Mouse (Mus musculus) lung, postnatal 0 days (tissue): ENCODE measurements at regions not wholly inside any gene's neighbourhood (a gene's known extent, or its start where the extent isn't known, plus 50 kb on each side); places are given as distances from the start of the nearest gene placed in this dataset.

Source experiments
- ATAC-seq: fragments of 200-750 bp; cut with Nextera tagmentation; 2 replicates; pipeline ENCODE4 v1.8.0; 2017; ENCODE audit warnings: moderate library complexity
- DNase-seq: peaks from one replicate; pipeline ENCODE4 v3.0.0-alpha.2; 2016; ENCODE audit warnings: low spot score
- H3K27ac ChIP-seq: fragments of 300-500 bp; sonication (generic); 2 replicates; pipeline ENCODE4 v1.5.1; 2014; ENCODE audit warnings: antibody characterized with exemption, mild to moderate bottlenecking, low read length, mixed read lengths
- H3K27me3 ChIP-seq: fragments of 300-500 bp; sonication (generic); replicated peaks from 2 replicates; pipeline ENCODE4 v1.6.1; 2014; ENCODE audit warnings: low read length, mixed read lengths; ENCODE audit not compliant: insufficient read depth
- H3K36me3 ChIP-seq: fragments of 300-500 bp; sonication (generic); 2 replicates; pipeline ENCODE4 v1.6.1; 2014; ENCODE audit warnings: low read length, mixed read lengths; ENCODE audit not compliant: insufficient read depth
- H3K4me1 ChIP-seq: fragments of 300-500 bp; sonication (generic); 2 replicates; pipeline ENCODE4 v1.6.1; 2014; ENCODE audit warnings: antibody characterized with exemption, low read depth, low read length, mixed read lengths; ENCODE audit not compliant: insufficient read depth
- H3K4me2 ChIP-seq: fragments of 300-500 bp; sonication (generic); replicated peaks from 2 replicates; pipeline ENCODE4 v1.6.1; 2014; ENCODE audit warnings: low read depth, mild to moderate bottlenecking, low read length, moderate library complexity, mixed read lengths
- H3K4me3 ChIP-seq: fragments of 300-500 bp; sonication (generic); 2 replicates; pipeline ENCODE4 v1.5.1; 2014; ENCODE audit warnings: low read depth, low read length
- H3K9ac ChIP-seq: fragments of 300-500 bp; sonication (generic); replicated peaks from 2 replicates; pipeline ENCODE4 v1.6.1; 2014; ENCODE audit warnings: low read depth, mild to moderate bottlenecking
- H3K9me3 ChIP-seq: fragments of 300-500 bp; sonication (generic); 2 replicates; pipeline ENCODE4 v1.6.1; 2016; ENCODE audit warnings: low read length, mixed read lengths
- CTCF ChIP-seq: IDR thresholded peaks from 2 replicates; pipeline ENCODE4 v1.5.1; 2016; ENCODE audit warnings: antibody characterized with exemption, mild to moderate bottlenecking
- EP300 ChIP-seq: IDR thresholded peaks from 2 replicates; pipeline ENCODE4 v1.6.1; 2016; ENCODE audit warnings: antibody characterized with exemption, mild to moderate bottlenecking, control low read depth
- WGBS: fragments of 180-500 bp; shearing (Covaris S2); extraction: QIAGEN DNeasy Blood & Tissue Kit; methylation state at CpG from one replicate; pipeline ENCODE4 v1.1.7; 2014; 5-methylcytosine and 5-hydroxymethylcytosine counted together

DNA sequence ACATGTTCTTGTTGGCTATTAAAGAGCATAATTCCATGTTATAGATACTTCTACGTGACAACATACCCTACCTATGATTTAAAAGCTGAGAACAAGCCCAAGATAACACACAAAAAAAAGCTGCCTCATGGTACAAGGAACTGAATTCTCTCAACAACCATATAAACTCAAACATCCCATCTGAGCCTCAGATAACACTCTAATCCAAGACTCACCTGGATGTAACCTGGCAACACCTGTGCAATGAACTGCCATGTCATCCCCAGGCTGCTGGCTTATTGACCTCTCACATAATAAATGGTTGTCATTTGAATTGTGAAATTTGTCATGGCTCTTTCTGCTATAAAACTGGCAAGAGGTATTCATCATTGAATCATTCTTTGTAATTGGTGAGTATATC lies 93.5 kb upstream of the Gm11146 start:
- no peaks in the 10 kb centered on the region for H3K4me1 ChIP-seq
- WGBS, result 70% methylated on average over 1 of the region's 1 CpGs
- no peak overlapping the region for H3K4me2 ChIP-seq
- TF ChIP-seq EP300 (no peak), CTCF (no peak)
- H3K4me3 ChIP-seq, result no peak overlapping the region
- no peak for DNase-seq
- no peaks in the 10 kb centered on the region for H3K9me3 ChIP-seq
- H3K36me3 ChIP-seq, result no peaks in the 10 kb centered on the region
- H3K27me3 ChIP-seq, result no peaks in the 10 kb centered on the region
- H3K27ac ChIP-seq, result no peak overlapping the region
- no peak for ATAC-seq
- no peak overlapping the region for H3K9ac ChIP-seq

DNA sequence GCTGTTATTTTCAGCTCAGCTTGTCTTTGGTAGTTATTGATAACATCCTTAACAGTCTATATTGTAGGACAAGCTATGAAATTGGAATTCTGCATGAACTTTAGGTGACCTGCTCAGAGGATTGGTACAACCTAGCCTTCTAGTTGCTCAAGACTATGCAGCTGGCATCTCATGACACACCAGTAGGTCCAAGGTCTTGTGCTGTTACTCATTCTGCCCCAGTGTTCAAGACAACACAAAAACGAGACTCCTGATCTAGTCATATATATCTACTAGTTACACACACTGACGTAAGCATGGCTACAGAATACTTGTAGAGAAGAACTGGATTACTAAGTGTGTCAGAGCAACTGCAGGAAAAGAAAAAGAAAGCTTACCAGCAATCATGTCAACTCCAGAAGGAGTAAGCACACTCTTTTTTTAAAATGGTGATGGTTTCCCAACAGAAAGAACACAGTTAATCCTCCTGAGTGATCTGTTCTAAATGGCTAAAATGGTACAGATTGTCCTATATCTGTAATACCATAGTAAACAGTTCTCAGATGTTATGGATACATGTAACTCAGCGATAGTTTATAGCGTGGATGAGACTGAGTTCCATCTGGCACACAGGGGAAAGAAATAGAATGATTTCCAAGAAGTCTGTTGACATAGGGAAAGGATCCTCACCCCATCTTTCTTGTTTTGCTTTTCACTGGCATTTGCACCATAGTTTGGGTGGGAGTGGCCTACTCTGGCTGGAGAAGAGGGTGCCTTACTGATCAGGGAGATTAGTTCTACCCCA lies 85.4 kb upstream of the Gm11146 start:
- ATAC-seq, result peak; percentile 77
- Histone ChIP-seq H3K4me3 (no peak overlapping the region), H3K4me1 (no peaks in the 10 kb centered on the region), H3K9ac (no peak overlapping the region), H3K4me2 (no peak overlapping the region), H3K27ac (no peak overlapping the region), H3K9me3 (no peaks in the 10 kb centered on the region), H3K27me3 (no peaks in the 10 kb centered on the region), H3K36me3 (no peaks in the 10 kb centered on the region)
- DNase-seq, result peak; percentile 58
- no peak; the same call in 1 of the 2 replicates for TF ChIP-seq EP300
- TF ChIP-seq CTCF, result no peak
- 74% methylated on average over 4 of the region's 4 CpGs for WGBS

DNA sequence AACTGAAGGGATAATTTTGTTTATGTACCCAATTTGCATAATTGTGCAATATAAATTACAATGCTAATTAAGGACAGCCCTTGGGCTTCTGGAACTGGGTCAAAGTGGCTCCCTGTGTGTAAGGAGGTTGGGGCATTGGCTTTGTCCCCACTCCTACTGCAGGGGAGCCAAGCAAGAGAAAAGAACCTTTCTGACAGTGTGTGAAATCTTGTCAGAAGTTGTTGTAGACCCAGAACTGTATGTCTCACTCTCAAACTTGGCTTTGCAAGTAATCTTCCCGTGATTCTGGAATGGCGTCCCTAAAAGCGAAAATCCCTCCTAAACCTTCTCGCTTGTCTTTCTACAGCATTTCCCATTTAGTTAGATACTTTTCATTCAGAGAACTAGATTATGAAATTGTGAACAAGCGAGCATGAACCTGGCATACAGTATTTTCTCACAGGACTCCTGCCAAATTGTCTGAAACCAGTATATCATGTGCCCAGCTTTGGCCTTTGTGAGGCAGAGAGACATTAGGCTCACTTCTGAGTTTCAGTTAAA lies 83.8 kb upstream of the Gm11146 start:
- no peak overlapping the region for H3K4me2 ChIP-seq
- no peak overlapping the region for H3K9ac ChIP-seq
- ATAC-seq (no peak), DNase-seq (no peak)
- TF ChIP-seq CTCF (no peak), EP300 (no peak)
- 79% methylated on average over 5 of the region's 5 CpGs for WGBS
- H3K4me1 ChIP-seq, result no peaks in the 10 kb centered on the region
- no peaks in the 10 kb centered on the region for H3K36me3 ChIP-seq
- no peaks in the 10 kb centered on the region for H3K27me3 ChIP-seq
- no peak overlapping the region for H3K27ac ChIP-seq
- no peaks in the 10 kb centered on the region for H3K9me3 ChIP-seq
- H3K4me3 ChIP-seq, result no peak overlapping the region

DNA sequence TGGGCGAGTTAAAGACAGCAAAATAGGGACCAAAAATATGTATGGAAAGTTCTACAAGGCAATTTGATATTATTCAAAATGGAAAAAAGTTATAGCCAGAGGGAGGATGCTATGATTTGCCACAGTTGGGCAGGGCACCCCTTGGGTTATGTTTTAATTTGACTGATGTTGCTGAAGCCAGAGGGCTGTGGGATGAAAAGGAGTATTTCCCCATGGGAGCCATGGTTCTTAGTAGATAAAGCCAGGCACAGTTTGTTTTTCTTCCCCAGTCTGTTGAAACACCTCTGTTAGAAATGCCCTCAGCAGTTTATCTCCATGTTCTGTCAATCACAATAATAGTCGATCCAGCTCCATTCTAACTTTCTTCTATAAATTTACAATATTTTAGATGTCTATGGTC lies 82.6 kb upstream of the Gm11146 start:
- TF ChIP-seq CTCF (no peak), EP300 (no peak)
- no peak overlapping the region for H3K4me3 ChIP-seq
- no peak for ATAC-seq
- no peaks in the 10 kb centered on the region for H3K9me3 ChIP-seq
- DNase-seq, result no peak
- H3K4me1 ChIP-seq, result no peaks in the 10 kb centered on the region
- 59% methylated on average over 2 of the region's 2 CpGs for WGBS
- no peak overlapping the region for H3K4me2 ChIP-seq
- H3K9ac ChIP-seq, result no peak overlapping the region
- no peaks in the 10 kb centered on the region for H3K36me3 ChIP-seq
- no peaks in the 10 kb centered on the region for H3K27me3 ChIP-seq
- no peak overlapping the region for H3K27ac ChIP-seq

DNA sequence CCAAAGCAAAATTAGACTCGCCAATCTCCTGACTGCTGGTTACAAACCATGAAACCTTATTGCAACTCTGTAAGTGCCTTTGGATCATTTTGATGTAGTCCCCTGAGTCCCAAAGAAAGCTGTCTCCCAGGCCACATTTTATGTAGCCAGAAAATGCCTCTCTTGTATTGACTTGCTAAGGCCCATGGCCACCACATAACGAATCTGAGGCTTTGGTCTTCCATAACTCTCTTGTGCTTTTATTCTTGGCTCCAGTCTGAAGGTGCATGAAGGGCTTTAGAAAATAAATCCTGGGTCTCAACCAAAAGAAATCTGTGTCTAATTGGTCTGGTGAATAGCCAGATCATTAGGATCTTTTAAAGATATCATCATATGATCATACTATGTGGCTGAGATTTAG lies 77.3 kb upstream of the Gm11146 start:
- Histone ChIP-seq H3K27me3 (no peaks in the 10 kb centered on the region), H3K4me3 (no peak overlapping the region), H3K9me3 (no peaks in the 10 kb centered on the region), H3K27ac (no peak overlapping the region), H3K4me2 (no peak overlapping the region), H3K36me3 (no peaks in the 10 kb centered on the region), H3K4me1 (no peaks in the 10 kb centered on the region), H3K9ac (no peak overlapping the region)
- TF ChIP-seq EP300 (no peak), CTCF (no peak)
- 91% methylated on average over 2 of the region's 2 CpGs for WGBS
- ATAC-seq (no peak), DNase-seq (no peak)

DNA sequence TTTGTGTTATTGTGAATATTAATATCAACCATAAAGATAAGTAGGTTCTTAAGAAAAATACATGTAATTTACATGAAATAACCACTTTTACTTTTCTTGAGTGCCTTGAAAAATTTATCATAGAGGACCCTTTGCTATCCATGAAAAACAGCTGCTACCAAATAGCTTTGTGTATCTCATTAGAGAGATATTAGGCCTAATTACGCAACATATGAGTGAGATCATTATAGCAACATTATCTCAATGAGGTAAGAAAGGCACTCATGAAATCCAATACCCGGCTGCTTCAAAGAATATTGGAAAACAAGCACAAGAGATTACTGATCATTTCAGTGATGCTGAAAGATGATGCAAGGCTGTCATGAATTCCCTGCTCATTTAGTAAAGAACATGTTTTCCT lies 74.9 kb upstream of the Gm11146 start:
- Histone ChIP-seq H3K9ac (no peak overlapping the region), H3K9me3 (no peaks in the 10 kb centered on the region), H3K27me3 (no peaks in the 10 kb centered on the region), H3K4me3 (no peak overlapping the region), H3K36me3 (no peaks in the 10 kb centered on the region), H3K27ac (no peak overlapping the region), H3K4me2 (no peak overlapping the region), H3K4me1 (no peaks in the 10 kb centered on the region)
- DNase-seq (no peak), ATAC-seq (no peak)
- 72% methylated on average over 2 of the region's 2 CpGs for WGBS
- TF ChIP-seq EP300, result no peak
- TF ChIP-seq CTCF, result no peak
